Mouse (Mus musculus) intestine, postnatal 0 days (tissue): ENCODE results near the gene Pkig. TPM values are rescaled to one million over a fixed set of nuclear protein-coding genes. Genes with fewer than 3 reads are reported as not detected.
A peak's percentile ranks its signal among the peaks of the same experiment; 100 is the strongest.

Experiments
- ATAC-seq: fragments of 200-750 bp; cut with Nextera tagmentation; 2 replicates; pipeline ENCODE4 v1.8.0; 2017; ENCODE audit warnings: mild to moderate bottlenecking, moderate TSS enrichment, moderate library complexity
- H3K27ac ChIP-seq: fragments of 300-500 bp; sonication (generic); 2 replicates; pipeline ENCODE4 v1.5.1; 2014; ENCODE audit warnings: mild to moderate bottlenecking, low read depth, low read length, moderate library complexity
- H3K27me3 ChIP-seq: fragments of 300-500 bp; sonication (generic); replicated peaks from 2 replicates; pipeline ENCODE4 v1.6.1; 2014; ENCODE audit warnings: low read length, mixed read lengths; ENCODE audit not compliant: control insufficient read depth, insufficient read depth
- H3K36me3 ChIP-seq: fragments of 300-500 bp; sonication (generic); 2 replicates; pipeline ENCODE4 v1.6.1; 2014; ENCODE audit warnings: mild to moderate bottlenecking, moderate library complexity; ENCODE audit not compliant: control insufficient read depth, insufficient read depth
- H3K4me1 ChIP-seq: fragments of 300-500 bp; sonication (generic); replicated peaks from 2 replicates; pipeline ENCODE4 v1.6.1; 2014; ENCODE audit warnings: antibody characterized with exemption, low read length, mixed read lengths; ENCODE audit not compliant: control insufficient read depth, insufficient read depth
- H3K4me2 ChIP-seq: fragments of 300-500 bp; sonication (generic); replicated peaks from 2 replicates; pipeline ENCODE4 v1.6.1; 2014; ENCODE audit warnings: low read depth, mild to moderate bottlenecking, moderate library complexity
- H3K4me3 ChIP-seq: fragments of 300-500 bp; sonication (generic); 2 replicates; pipeline ENCODE4 v1.5.1; 2014; ENCODE audit warnings: low read depth, low read length
- H3K9ac ChIP-seq: fragments of 300-500 bp; sonication (generic); 2 replicates; pipeline ENCODE4 v1.6.1; 2014; ENCODE audit warnings: mild to moderate bottlenecking, low read depth, low read length
- H3K9me3 ChIP-seq: fragments of 300-500 bp; sonication (generic); 2 replicates; pipeline ENCODE4 v1.6.1; 2016; ENCODE audit warnings: mixed run types; ENCODE audit not compliant: control insufficient read depth
- CTCF ChIP-seq: sonication (generic); IDR thresholded peaks from 2 replicates; pipeline ENCODE4 v1.5.1; 2016; ENCODE audit warnings: low read depth, mild to moderate bottlenecking, control low read depth, antibody characterized with exemption, moderate library complexity
- WGBS: fragments of 180-500 bp; shearing (Covaris S2); extraction: QIAGEN DNeasy Blood & Tissue Kit; methylation state at CpG from one replicate; pipeline ENCODE4 v1.1.7; 2014; 5-methylcytosine and 5-hydroxymethylcytosine counted together
- polyA plus RNA-seq: library from polyadenylated mRNA; unstranded; fragments of >200 nt; fragmentation: Nextera tagmentation; extraction: Ambion mirVana; gene quantifications from 2 replicates; pipeline ENCODE4 v1.2.1, GENCODE M21; 2015

The Pkig gene
- polyA plus RNA-seq, 1 experiment from 2014 or later, result 116 TPM

- H3K4me3 ChIP-seq, result no peak overlapping the region
- no peaks in the 10 kb centered on the region for H3K36me3 ChIP-seq
- 0 out of 2 replicates have a peak overlapping the region, but pooled peaks have one; percentile 6 for H3K4me2 ChIP-seq
- TF ChIP-seq CTCF, result peak; percentile 18; the same call in 1 of the 2 replicates
- WGBS, result 47% methylated on average over 14 of the region's 16 CpGs
- H3K27me3 ChIP-seq, result no peaks in the 10 kb centered on the region
- peaks cover 6% of the 10 kb centered on the region for H3K4me1 ChIP-seq
- no peak overlapping the region for H3K9ac ChIP-seq
- no peaks in the 10 kb centered on the region for H3K9me3 ChIP-seq
- 0 out of 2 replicates have a peak, but pooled peaks have one; percentile 33 for ATAC-seq
- H3K27ac ChIP-seq, result peak overlapping the region; percentile 54; the same call in 1 of the 2 replicates
These were observed 39.7 kb downstream of the Pkig start for GRCm38 (mm10) chr2:163697764-163698480.

- Histone ChIP-seq H3K4me3 (no peak overlapping the region), H3K9ac (no peak overlapping the region), H3K36me3 (0 out of 2 replicates have a peak, but pooled peaks cover 5% of the 10 kb centered on the region), H3K4me2 (no peak overlapping the region), H3K27me3 (no peaks in the 10 kb centered on the region), H3K4me1 (no peaks in the 10 kb centered on the region; the same call in 1 of the 2 replicates), H3K27ac (no peak overlapping the region), H3K9me3 (no peaks in the 10 kb centered on the region)
- no peak for TF ChIP-seq CTCF
- 75% methylated on average over 11 of the region's 11 CpGs for WGBS
- no peak for ATAC-seq
These were observed 41.0 kb downstream of the Pkig start for GRCm38 (mm10) chr2:163699078-163699780.

GRCm38 (mm10) chr2:163702431-163702830, 44.2 kb downstream of the Pkig start:
- no peak for ATAC-seq
- no peaks in the 10 kb centered on the region for H3K9me3 ChIP-seq
- peaks cover 2% of the 10 kb centered on the region; the same call in 1 of the 2 replicates for H3K4me1 ChIP-seq
- H3K4me3 ChIP-seq, result no peak overlapping the region
- no peaks in the 10 kb centered on the region for H3K27me3 ChIP-seq
- H3K4me2 ChIP-seq, result no peak overlapping the region
- TF ChIP-seq CTCF, result no peak
- no peak overlapping the region for H3K9ac ChIP-seq
- no peak overlapping the region for H3K27ac ChIP-seq
- WGBS, result 76% methylated on average over 7 of the region's 7 CpGs
- 0 out of 2 replicates have a peak, but pooled peaks cover 6% of the 10 kb centered on the region for H3K36me3 ChIP-seq

GRCm38 (mm10) chr2:163702921-163703320, 44.7 kb downstream of the Pkig start:
- no peak for TF ChIP-seq CTCF
- WGBS, result 73% methylated on average over 5 of the region's 5 CpGs
- H3K9ac ChIP-seq, result no peak overlapping the region

GRCm38 (mm10) chr2:163703599-163704260, 45.5 kb downstream of the Pkig start:
- H3K4me2 ChIP-seq, result no peak overlapping the region
- H3K36me3 ChIP-seq, result 0 out of 2 replicates have a peak, but pooled peaks cover 6% of the 10 kb centered on the region
- TF ChIP-seq CTCF, result no peak
- no peak overlapping the region for H3K27ac ChIP-seq
- no peak overlapping the region for H3K4me3 ChIP-seq
- no peaks in the 10 kb centered on the region for H3K27me3 ChIP-seq
- H3K9me3 ChIP-seq, result no peaks in the 10 kb centered on the region
- 89% methylated on average over 5 of the region's 5 CpGs for WGBS
- H3K9ac ChIP-seq, result no peak overlapping the region
- peaks cover 2% of the 10 kb centered on the region; the same call in 1 of the 2 replicates for H3K4me1 ChIP-seq
- no peak for ATAC-seq

More at GRCm38 (mm10) chr2:163702921-163703320, 44.7 kb downstream of the Pkig start:
- no peaks in the 10 kb centered on the region for H3K27me3 ChIP-seq
- peaks cover 2% of the 10 kb centered on the region; the same call in 1 of the 2 replicates for H3K4me1 ChIP-seq
- no peak overlapping the region for H3K4me2 ChIP-seq
- no peak overlapping the region for H3K4me3 ChIP-seq
- 0 out of 2 replicates have a peak, but pooled peaks cover 6% of the 10 kb centered on the region for H3K36me3 ChIP-seq
- no peak overlapping the region for H3K27ac ChIP-seq
- no peaks in the 10 kb centered on the region for H3K9me3 ChIP-seq
- ATAC-seq, result no peak

GRCm38 (mm10) chr2:163708321-163708720, 50.1 kb downstream of the Pkig start:
- H3K27ac ChIP-seq, result no peak overlapping the region
- no peak for TF ChIP-seq CTCF
- no peaks in the 10 kb centered on the region for H3K9me3 ChIP-seq
- ATAC-seq, result no peak
- peaks cover 10% of the 10 kb centered on the region; the same call in 1 of the 2 replicates for H3K36me3 ChIP-seq
- H3K4me2 ChIP-seq, result no peak overlapping the region
- 82% methylated on average over 5 of the region's 5 CpGs for WGBS
- H3K9ac ChIP-seq, result no peak overlapping the region
- H3K27me3 ChIP-seq, result no peaks in the 10 kb centered on the region
- H3K4me3 ChIP-seq, result no peak overlapping the region
- H3K4me1 ChIP-seq, result 0 out of 2 replicates have a peak, but pooled peaks cover 2% of the 10 kb centered on the region
